Mouse (Mus musculus): ENCODE data around the gene Dcst2. TPM values are rescaled to one million over a fixed set of nuclear protein-coding genes. Genes with fewer than 3 reads are reported as not detected.

Dcst2 gene
- total RNA-seq, 2 experiments from 2014 or later: not detected

- ATAC-seq (replicated peaks; ENCODE audit: low FRiP score, low TSS enrichment, poor library complexity, severe bottlenecking): no peak
Observed at GRCm38 (mm10) chr3:89383651-89384255, 22.0 kb downstream of the Dcst2 start.

DNA sequence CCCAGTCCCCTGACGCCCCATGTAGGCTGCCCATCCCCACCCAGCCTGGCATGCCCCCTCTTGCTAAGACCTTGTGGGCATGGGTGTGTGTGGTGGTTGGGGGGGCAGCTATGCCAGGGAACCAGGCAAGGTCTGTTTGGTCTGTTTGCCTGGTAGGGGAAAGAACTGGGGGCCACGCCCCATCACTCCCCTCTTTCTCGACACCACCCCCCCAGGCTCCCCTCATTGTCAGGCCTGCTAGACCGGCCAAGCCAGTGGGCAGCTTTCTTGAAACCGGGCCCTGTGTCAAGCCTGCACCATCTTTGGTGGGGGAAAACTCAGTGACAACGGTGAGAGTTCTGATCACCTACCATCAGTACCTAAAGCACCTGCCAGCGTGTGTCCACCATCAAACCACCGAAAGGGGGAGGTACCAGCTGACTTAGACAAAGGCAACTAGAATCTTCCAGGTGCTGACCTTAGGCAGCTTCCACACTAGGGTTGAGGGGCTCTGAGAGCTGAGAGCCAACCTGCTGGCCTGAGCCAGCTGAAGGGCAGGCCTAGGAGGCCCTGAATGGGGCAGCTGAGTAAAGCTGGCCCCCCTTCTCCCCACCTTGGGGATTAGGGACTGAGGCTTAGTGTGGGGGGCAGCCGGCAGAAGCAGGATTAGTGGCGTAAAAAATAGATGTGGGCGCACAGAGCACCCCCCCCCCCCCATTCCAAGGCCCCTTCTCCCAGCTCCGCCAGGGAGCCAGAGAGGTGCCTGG, 22.7 kb downstream of the Dcst2 start:
- ATAC-seq (replicated peaks; ENCODE audit: low FRiP score, low TSS enrichment, poor library complexity, severe bottlenecking): no peak

DNA sequence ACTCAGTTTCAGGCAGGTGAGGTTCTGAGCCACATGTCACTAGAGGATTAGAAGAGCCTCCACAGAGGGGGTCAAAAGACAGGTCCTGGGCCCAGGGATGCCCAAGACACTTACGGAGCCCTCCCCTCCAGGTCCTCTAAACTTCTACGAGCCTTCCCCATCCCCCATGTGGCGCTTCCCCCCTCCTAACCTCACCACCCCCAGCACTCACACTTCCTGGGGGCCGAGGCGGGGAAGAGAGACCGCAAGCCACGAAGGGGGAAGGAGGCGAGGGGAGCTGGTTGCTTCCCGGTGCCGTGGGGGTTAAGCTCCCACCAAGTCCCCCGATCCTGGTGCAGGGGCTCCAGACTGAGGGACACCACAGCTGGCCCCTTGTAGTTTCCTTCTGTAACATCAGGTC, 23.7 kb downstream of the Dcst2 start:
- no peak for ATAC-seq (replicated peaks; ENCODE audit: low FRiP score, low TSS enrichment, poor library complexity, severe bottlenecking)

DNA sequence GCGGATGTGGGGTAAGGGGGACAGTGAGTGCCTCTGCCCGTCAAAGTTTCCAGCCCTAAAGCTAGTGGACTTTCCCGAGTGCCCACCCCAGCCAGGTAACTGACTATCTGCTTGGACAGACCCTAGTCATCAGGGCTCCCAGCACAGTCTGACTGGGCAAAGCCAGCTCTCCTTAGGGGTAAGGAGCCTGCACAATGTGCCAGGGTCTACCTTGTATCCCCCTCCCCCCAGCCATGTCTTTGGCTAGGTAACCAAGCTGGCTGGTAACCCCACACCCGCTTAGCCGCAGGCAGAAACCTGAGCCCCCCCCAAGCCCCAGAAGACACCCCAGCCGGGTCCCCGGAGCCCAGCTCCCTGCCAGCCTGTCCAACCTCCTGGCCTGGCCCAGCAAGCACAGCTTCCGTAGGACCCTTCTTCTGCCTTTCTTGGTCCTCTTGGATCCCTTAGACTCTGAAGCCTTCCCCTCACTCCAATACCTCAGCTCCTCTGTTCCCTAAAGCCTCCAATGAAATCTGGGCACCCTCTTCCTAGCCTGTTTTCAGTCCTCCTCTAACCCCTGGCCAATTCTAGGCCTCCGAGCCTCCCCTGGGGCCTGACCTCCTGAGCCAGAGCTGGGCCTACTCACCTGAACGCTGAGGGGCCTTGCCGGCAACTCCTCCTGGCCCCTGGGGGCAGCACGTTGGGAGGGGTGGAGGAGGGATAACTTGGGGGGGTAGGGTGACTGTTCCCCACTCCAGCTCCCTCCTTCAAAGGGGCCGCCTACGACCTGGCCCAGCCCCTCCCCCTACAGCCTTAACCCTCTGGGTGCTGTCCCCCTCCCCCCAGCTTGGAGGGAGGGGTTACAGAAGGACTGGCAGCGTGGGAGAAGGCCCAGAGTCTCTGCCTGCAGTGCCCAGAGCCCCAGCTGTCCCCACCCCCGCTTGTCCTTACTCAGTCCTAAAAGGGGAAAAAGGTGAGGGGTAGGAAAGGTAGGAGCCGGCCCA, 25.0 kb downstream of the Dcst2 start:
- ATAC-seq (replicated peaks; ENCODE audit: low FRiP score, low TSS enrichment, poor library complexity, severe bottlenecking): no peak

- no peak for ATAC-seq (replicated peaks; ENCODE audit: low FRiP score, low TSS enrichment, poor library complexity, severe bottlenecking)
Observed at GRCm38 (mm10) chr3:89387632-89388031, 25.9 kb downstream of the Dcst2 start.

DNA sequence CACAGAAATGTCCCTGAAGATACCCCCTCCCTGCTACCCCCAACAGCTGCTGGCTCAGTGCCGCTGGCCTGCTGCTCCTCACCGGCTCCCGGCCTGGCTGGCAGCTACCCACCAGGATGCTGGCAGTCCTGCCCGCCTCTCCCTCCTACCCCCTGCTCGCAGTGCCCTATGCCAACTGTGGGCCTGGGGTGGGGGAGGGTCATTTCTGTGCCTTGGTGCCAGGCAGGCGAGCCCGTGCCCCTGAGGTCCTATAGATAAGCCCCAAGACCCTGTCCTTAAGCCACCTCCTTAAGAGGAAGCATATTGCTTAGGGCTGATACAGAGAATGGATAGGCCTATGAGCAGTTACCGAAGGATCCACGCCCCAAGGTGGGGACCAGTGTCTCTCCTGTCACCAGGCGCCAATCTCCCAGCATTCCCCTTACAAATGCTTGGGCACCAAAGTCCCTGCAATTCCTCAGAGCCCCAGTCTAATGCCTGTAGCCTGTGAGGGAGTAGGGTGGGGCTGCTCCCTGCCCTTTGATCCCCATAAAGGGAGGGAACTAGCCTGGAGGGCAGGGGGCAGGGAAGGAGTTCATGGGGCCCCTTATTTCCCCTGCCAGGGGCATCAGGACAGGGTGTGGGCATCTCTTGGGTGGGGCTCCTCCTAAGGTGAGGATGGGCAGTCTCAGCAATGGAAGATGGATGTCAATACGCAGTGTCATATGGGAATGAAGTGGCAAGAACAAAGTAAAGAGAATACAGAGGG, 26.5 kb downstream of the Dcst2 start:
- ATAC-seq (replicated peaks; ENCODE audit: low FRiP score, low TSS enrichment, poor library complexity, severe bottlenecking): peak; percentile 64

GRCm38 (mm10) chr3:89388901-89389740, 27.3 kb downstream of the Dcst2 start:
- no peak for ATAC-seq (replicated peaks; ENCODE audit: low FRiP score, low TSS enrichment, poor library complexity, severe bottlenecking)

GRCm38 (mm10) chr3:89390111-89390515, 28.3 kb downstream of the Dcst2 start:
- no peak for ATAC-seq (replicated peaks; ENCODE audit: low FRiP score, low TSS enrichment, poor library complexity, severe bottlenecking)

- ATAC-seq (replicated peaks; ENCODE audit: low FRiP score, low TSS enrichment, poor library complexity, severe bottlenecking): no peak
Observed at GRCm38 (mm10) chr3:89390699-89391662, 29.2 kb downstream of the Dcst2 start.

DNA sequence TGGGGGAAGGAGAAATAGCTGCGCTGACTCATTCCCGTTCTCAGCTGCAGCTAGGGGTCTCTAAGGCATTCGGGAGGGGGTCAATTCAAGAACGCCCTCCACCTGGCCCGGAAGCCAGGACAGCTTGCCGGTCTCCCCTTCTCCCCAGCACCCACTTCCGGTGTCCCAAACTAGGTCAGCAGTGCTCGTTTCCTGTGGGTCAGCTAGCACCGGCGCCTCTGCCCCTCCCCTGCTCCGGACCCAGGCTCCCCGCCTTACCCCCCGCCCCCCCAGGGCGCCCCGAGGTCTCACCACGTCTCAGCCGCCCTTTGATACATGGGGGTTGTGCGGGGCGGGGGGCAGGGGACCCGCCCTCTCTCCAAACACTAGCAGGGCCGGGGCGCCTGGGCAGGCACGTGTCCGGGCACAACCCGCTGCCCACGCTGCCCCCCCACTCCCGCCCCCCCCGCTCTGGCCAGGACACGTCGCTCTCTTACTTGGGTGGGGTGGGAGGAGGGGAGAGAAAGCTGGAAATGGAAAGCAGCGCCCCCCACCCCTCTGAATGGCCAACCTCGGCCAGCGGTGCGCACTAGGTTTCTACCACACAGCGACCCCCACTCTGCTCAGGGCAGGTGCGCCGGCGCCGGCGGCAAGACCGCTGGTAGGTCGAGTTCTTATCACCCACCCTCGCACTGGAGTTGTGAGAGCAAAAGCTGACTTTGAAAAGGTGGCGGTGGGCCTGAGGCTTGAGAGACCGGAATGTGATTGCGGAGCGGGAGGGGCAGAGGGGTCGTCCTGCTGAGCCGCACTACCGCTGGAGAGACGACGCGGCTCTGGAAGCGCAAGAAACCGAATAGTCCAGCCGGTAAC, 30.1 kb downstream of the Dcst2 start:
- ATAC-seq (replicated peaks; ENCODE audit: low FRiP score, low TSS enrichment, poor library complexity, severe bottlenecking): no peak

- no peak for ATAC-seq (replicated peaks; ENCODE audit: low FRiP score, low TSS enrichment, poor library complexity, severe bottlenecking)
Observed at GRCm38 (mm10) chr3:89392871-89393311, 31.1 kb downstream of the Dcst2 start.

DNA sequence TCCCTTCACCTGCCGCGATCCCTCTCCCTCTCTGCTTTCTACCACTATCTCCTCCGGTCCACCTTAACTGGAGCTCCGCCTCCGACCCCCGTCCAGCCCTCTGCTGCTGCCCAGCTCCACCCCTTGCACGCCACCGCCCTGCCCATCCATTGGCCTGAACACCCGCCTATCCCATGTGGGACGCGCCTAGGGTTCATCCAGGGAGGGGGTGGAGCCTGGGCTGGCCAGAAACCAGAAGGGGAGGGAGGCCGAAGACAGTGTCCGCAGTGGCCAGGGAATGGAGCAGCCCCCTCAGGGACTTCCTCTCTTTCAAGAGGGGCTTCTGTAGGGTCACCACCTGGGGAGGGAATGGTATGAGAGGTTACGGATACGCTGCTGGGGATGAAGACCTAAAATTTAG, 31.8 kb downstream of the Dcst2 start:
- ATAC-seq (replicated peaks; ENCODE audit: low FRiP score, low TSS enrichment, poor library complexity, severe bottlenecking): peak; percentile 85

DNA sequence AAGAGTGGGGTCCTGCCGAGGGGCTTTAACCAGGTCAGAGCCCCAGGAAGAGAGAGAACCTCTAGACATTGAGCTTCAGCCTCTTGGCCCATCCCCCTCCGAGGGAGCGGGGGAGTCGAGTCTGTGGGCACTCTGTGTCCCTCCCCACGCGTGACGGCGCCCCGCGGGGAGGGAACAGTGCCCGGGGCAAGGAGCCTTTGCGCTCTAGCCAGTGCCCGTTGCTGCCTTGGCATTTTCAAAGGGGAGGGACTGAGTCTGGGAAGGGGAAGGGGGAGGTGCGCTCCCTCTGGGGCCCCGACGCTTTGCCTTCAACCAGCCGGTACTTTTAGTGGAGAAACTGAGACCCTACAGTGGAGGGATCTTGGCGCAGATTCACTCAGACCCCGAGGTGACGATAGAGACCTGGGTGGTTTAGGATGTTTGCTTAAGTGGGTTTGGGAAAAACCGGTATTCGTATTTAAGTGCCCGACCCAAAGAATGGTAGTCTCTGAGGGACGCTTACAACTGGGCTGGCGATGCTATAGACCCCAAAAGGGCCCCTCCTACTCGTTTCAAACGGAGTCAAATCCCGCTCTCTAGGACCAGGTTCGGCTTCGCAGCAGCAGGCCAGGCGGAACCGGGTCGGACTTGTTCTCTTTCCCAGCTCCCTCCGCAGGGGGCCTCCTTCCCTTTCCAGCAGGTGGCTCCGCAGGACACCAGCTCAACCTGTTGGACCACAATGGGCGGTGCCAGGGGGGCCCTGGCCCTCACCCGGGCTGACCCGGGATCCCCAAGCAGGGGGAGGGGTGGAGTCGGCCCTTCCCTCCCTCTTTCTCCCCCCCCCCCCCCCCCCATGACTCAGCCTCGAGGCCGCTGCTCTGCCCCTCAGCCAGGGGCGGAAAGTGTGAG, 32.5 kb downstream of the Dcst2 start, which contains the start of gene Zbtb7b:
Gene Zbtb7b (minus strand): TSS at position 771 of the 888 bp plus-strand sequence.
- ATAC-seq (replicated peaks; ENCODE audit: low FRiP score, low TSS enrichment, poor library complexity, severe bottlenecking): peak; percentile 58

GRCm38 (mm10) chr3:89394894-89395256, 33.1 kb downstream of the Dcst2 start:
- 0 out of 2 replicates have a peak, but pooled peaks have one; percentile 16 for ATAC-seq (replicated peaks; ENCODE audit: low FRiP score, low TSS enrichment, poor library complexity, severe bottlenecking)

DNA sequence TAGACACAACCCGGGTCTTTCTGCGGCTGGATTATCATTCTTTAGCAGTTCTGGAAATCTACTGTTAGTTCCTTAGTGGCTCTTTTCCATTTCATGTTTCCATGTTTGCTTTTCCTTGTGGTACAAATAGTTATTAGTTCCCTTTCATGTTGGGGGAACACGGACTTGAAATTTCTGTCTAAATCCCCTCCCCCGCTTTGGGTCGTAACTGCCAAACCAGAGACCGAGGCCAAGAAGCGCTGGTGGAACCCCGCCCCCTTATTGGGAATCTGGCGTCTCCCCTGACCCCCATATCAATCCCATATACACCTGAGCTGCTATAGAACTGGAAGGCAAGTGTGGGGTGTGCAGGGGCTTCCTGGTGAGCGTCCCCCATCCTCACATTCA, 33.6 kb downstream of the Dcst2 start:
- no peak for ATAC-seq (replicated peaks; ENCODE audit: low FRiP score, low TSS enrichment, poor library complexity, severe bottlenecking)

Data from megakaryocyte-erythroid progenitor cell, adult 5-6 weeks (primary cell).